Mouse (Mus musculus) forebrain, embryonic 12.5 days (tissue): ENCODE measurements around the gene Ctdnep1. TPM values are rescaled to one million over a fixed set of nuclear protein-coding genes. Genes with fewer than 3 reads are reported as not detected.

ENCODE experiments used
- ATAC-seq: fragments of 200-750 bp; cut with Nextera tagmentation; 2 replicates; pipeline ENCODE4 v1.8.0; 2017; ENCODE audit warnings: moderate TSS enrichment; ENCODE audit not compliant: low FRiP score
- H3K27ac ChIP-seq: fragments of 300-500 bp; sonication (generic); 2 replicates; pipeline ENCODE4 v1.5.1; 2016; ENCODE audit warnings: mild to moderate bottlenecking
- H3K27me3 ChIP-seq: fragments of 300-500 bp; sonication (generic); 2 replicates; pipeline ENCODE4 v1.6.1; 2016; ENCODE audit warnings: mild to moderate bottlenecking
- H3K36me3 ChIP-seq: fragments of 300-500 bp; sonication (generic); replicated peaks from 2 replicates; pipeline ENCODE4 v1.6.1; 2016; ENCODE audit warnings: mild to moderate bottlenecking
- H3K4me1 ChIP-seq: fragments of 300-500 bp; sonication (generic); 2 replicates; pipeline ENCODE4 v1.6.1; 2016
- H3K4me2 ChIP-seq: fragments of 300-500 bp; sonication (generic); 2 replicates; pipeline ENCODE4 v1.6.1; 2016; ENCODE audit warnings: mild to moderate bottlenecking, moderate library complexity
- H3K4me3 ChIP-seq: fragments of 300-500 bp; sonication (generic); replicated peaks from 2 replicates; pipeline ENCODE4 v1.5.1; 2016; ENCODE audit warnings: mild to moderate bottlenecking
- H3K9ac ChIP-seq: fragments of 300-500 bp; sonication (generic); 2 replicates; pipeline ENCODE4 v1.6.1; 2016; ENCODE audit warnings: mild to moderate bottlenecking
- H3K9me3 ChIP-seq: fragments of 300-500 bp; sonication (generic); 2 replicates; pipeline ENCODE4 v1.6.1; 2016
- WGBS: fragments of 180-500 bp; shearing (Covaris S2); methylation state at CpG from one replicate; pipeline ENCODE4 v1.1.7; 2016; 5-methylcytosine and 5-hydroxymethylcytosine counted together
- polyA plus RNA-seq: library from polyadenylated mRNA; unstranded; fragments of >200 nt; fragmentation: Nextera tagmentation; extraction: Ambion mirVana; gene quantifications from 2 replicates; pipeline ENCODE4 v1.2.1, GENCODE M21; 2016

Gene Ctdnep1
- polyA plus RNA-seq = 19.9 and 20.7 TPM in 2 replicates

DNA sequence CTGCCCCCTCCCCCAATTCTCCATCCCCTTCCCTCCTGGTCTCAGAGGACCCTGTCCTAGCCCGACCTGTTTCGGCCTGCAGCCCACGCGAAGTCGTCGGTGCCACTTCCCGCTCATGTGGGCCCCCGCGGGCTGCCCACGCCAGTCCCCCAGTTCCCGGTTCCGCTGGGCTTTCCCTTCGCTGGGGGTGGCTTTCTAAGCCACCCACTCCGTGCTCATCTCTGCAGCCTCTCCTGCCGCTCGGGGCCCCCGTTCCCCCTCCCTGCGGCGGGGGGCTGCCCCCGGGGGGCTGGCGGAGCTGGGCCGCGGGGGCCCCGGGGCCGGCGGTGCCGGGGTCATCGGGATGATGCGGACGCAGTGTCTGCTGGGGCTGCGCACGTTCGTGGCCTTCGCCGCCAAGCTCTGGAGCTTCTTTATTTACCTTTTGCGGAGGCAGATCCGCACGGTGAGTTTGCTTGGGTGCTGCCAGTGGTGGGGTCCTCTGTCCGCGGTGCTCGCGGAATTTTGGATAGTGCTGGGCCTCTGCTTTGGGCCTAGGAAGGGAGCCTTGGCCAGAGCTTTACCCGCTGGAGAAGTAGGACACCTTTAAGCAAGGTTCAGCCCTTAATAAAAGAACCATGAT, at the start of gene Ctdnep1:
Ctdnep1 (plus strand) TSS at position 16 of the 622 bp plus-strand sequence.
- Histone ChIP-seq H3K36me3 (peaks cover 45% of the 10 kb centered on the region), H3K9me3 (no peaks in the 10 kb centered on the region), H3K4me3 (peak within 1 kb of the TSS; percentile 100), H3K9ac (peak within 1 kb of the TSS; percentile 100), H3K27ac (peak within 1 kb of the TSS; percentile 100), H3K4me2 (peak within 1 kb of the TSS; percentile 93), H3K4me1 (peaks cover 34% of the 10 kb centered on the region), H3K27me3 (no peaks in the 10 kb centered on the region)
- WGBS = under 1% methylated on average over 43 of the region's 43 CpGs
- ATAC-seq = peak; percentile 63

DNA sequence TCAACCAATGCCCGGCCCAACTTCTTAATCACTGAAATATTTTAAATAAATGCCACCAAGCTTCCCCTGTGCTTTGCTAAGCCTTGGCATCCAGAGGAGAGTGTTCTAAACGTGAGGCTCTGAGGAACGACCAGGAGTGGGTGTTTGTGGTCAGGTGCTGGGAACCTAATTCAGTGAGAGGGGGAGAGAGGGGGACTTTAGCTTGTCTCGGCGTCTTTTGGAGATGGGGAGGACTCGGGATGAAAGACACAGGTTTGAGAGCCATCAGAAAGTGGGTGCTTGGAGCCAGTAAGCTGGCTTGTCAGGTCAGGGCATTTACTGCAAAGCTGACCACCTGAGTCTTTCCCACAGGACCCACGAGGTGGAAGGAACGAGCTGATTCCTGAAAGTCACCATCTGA, 49.2 kb upstream of the Ctdnep1 start:
- WGBS = 79% methylated on average over 8 of the region's 8 CpGs
- no peaks in the 10 kb centered on the region for H3K36me3 ChIP-seq
- no peak overlapping the region for H3K9ac ChIP-seq
- no peak for ATAC-seq
- H3K27ac ChIP-seq = no peak overlapping the region
- no peak overlapping the region for H3K4me2 ChIP-seq
- no peaks in the 10 kb centered on the region for H3K9me3 ChIP-seq
- peaks cover 15% of the 10 kb centered on the region for H3K27me3 ChIP-seq
- no peak overlapping the region for H3K4me3 ChIP-seq
- peaks cover 17% of the 10 kb centered on the region for H3K4me1 ChIP-seq

DNA sequence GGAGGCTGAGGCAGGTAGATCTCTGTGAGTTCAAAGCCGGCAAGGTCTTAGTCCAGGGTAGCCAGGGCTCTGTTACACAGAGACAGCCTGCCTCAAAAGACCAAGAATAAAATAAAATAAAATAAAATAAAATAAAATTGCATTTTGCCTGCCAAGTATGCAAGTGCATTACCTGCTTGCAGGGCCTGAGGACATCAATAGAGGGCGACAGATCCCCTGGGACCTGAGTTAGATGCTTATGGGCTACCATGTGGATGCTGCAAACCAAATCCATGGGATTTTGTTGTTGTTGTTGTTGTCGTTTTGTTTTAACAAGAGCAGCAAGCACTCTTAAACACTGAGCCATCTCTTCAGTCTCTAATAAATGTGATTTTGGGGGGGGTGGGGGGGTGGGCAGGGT, 48.7 kb upstream of the Ctdnep1 start:
- H3K27ac ChIP-seq = no peak overlapping the region
- H3K9ac ChIP-seq = no peak overlapping the region
- H3K4me1 ChIP-seq = peaks cover 22% of the 10 kb centered on the region
- ATAC-seq = no peak
- peaks cover 20% of the 10 kb centered on the region for H3K27me3 ChIP-seq
- H3K4me3 ChIP-seq = no peak overlapping the region
- H3K4me2 ChIP-seq = no peak overlapping the region
- no peaks in the 10 kb centered on the region for H3K9me3 ChIP-seq
- 37% methylated on average over 3 of the region's 3 CpGs for WGBS
- H3K36me3 ChIP-seq = no peaks in the 10 kb centered on the region

DNA sequence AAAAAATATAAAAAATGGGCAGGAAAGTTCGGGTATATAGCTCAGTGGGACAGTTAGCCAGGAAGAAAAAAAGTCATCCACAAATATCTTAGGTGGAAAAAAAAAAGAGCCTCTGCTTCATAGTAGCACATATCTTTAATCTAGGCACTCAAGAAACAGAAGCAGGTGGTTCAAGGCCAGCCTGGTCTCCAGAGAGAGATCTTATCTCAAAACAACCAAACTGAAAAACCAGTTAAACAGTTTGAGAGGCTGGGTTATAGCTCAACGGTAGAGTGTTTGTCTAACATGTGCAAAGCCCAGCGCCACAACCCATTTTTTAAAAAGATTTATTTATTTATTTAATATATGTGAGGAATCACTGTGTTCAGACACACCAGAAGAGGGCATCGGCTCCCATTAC, 47.9 kb upstream of the Ctdnep1 start:
- peaks cover 28% of the 10 kb centered on the region for H3K27me3 ChIP-seq
- H3K27ac ChIP-seq = no peak overlapping the region
- ATAC-seq = no peak
- H3K9me3 ChIP-seq = no peaks in the 10 kb centered on the region
- H3K4me2 ChIP-seq = no peak overlapping the region
- H3K4me3 ChIP-seq = no peak overlapping the region
- 78% methylated on average over 4 of the region's 4 CpGs for WGBS
- no peaks in the 10 kb centered on the region for H3K36me3 ChIP-seq
- H3K9ac ChIP-seq = no peak overlapping the region
- peaks cover 24% of the 10 kb centered on the region for H3K4me1 ChIP-seq

DNA sequence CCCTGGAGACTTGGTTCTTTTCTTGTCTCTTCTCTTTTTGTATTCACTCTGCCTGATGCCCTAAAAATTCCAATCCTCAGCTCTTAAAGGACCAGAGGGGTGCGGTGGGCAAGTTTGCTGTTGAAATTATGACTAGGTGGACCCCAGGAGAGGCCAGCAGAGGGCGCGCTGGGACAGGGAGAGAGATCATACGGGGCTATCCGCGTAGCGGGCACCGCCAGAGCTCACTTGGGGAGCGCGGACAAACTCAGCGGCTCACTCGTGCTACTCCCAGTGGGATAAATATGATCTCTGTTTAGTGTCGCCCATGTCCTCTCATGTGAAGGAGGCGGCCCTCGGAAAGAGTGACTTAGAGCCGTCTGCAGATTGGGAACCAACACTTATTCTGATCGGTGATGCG, 46.8 kb upstream of the Ctdnep1 start:
- H3K27ac ChIP-seq = peak overlapping the region; percentile 19; the same call in 1 of the 2 replicates
- ATAC-seq = peak; percentile 35; the same call in 1 of the 2 replicates
- WGBS = under 1% methylated on average over 18 of the region's 18 CpGs
- no peaks in the 10 kb centered on the region for H3K36me3 ChIP-seq
- no peak overlapping the region for H3K9ac ChIP-seq
- H3K4me3 ChIP-seq = peak overlapping the region; percentile 19
- H3K4me1 ChIP-seq = peaks cover 24% of the 10 kb centered on the region
- H3K4me2 ChIP-seq = peak overlapping the region; percentile 48
- peaks cover 39% of the 10 kb centered on the region for H3K27me3 ChIP-seq
- no peaks in the 10 kb centered on the region for H3K9me3 ChIP-seq

DNA sequence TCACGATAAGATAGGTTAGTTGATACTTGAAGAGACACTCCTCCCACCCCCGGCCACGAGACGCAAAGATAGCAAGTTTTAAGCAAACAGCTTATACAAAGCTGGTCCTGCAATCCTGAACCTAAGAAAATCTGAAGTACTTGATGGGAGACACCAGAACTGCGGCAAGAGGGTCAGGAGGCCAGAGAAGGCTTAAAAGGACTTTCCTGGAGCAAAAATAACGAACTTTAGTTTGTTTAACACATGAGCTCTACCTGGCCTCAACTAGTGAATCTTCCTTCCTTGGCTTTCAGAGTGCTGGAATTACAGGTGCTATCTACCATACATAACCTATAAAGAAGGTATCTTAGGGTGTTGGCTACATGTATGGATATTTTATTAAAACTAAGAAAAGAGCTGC, 46.3 kb upstream of the Ctdnep1 start:
- Histone ChIP-seq H3K4me1 (peaks cover 24% of the 10 kb centered on the region), H3K27ac (no peak overlapping the region)

DNA sequence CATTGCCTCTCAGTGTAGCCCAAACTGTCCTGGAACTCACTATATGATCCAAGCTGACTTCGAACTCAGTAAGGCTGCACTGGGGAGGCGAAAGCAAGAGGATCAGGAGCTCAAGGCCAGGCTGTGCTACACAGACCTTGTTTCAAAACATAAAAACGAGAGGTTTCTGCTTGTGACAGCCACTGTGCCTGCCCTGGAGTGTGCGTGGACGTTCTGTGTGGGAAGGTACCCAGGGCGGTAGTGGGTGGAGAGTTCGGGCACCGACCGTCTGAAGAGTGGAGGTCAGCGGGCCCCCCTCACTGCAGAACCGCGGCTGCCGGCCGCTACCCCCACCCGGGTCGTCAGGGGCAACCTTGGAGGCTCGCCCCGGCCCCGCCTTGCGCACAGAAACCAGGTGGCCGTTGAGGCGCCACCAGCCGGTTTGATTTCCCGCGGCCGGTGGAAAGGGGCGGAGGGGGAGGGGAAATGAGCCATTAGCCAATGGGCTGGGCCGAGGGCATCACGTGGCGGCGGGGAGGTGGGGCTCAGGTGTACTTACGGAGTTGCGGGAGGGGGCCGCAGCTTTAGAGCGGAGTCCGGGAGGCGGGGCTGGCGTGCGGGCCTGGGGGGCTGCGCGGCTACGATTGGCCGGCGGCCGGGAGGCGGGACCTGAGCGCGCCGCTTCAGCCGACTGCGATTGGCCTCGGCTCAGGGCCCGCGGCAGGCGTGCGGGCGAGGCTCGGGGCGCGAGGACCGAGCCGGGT, 45.6 kb upstream of the Ctdnep1 start, which contains the start of gene Ybx2:
Ybx2 (plus strand) TSS at position 660 of the 743 bp plus-strand sequence.
- WGBS = 2% methylated on average over 45 of the region's 62 CpGs

More for the DNA sequence above, 46.3 kb upstream of the Ctdnep1 start:
- 23% methylated on average over 6 of the region's 6 CpGs for WGBS
- peak overlapping the region; percentile 19; the same call in 1 of the 2 replicates for H3K4me3 ChIP-seq
- peaks cover 41% of the 10 kb centered on the region for H3K27me3 ChIP-seq
- no peak for ATAC-seq
- H3K4me2 ChIP-seq = peak overlapping the region; percentile 48
- no peaks in the 10 kb centered on the region for H3K9me3 ChIP-seq
- H3K9ac ChIP-seq = no peak overlapping the region
- no peaks in the 10 kb centered on the region for H3K36me3 ChIP-seq

DNA sequence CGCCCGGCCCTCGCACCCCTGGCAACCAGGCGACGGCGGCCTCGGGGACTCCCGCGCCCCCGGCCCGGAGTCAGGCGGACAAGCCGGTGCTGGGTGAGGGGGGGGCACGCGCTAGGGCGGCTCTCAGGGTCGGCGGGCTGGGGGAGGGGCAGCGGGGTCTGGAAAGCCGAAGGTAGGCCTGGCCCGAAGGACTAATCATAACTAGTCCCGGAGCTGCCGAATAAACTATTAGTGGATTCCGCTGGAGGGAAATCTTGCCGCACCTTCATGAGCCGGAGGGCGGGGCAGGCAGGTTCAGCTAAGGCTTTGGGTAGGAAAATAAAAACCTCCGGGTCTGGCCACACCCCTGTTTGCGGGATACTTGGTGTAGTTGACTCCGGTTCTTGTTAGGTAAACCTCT, 44.8 kb upstream of the Ctdnep1 start:
- ATAC-seq = no peak
- H3K4me3 ChIP-seq = peak overlapping the region; percentile 63
- H3K27ac ChIP-seq = no peak overlapping the region
- no peaks in the 10 kb centered on the region for H3K9me3 ChIP-seq
- H3K4me2 ChIP-seq = peak overlapping the region; percentile 100
- WGBS = 2% methylated on average over 30 of the region's 30 CpGs
- peaks cover 41% of the 10 kb centered on the region for H3K27me3 ChIP-seq
- H3K36me3 ChIP-seq = no peaks in the 10 kb centered on the region
- peaks cover 24% of the 10 kb centered on the region for H3K4me1 ChIP-seq
- H3K9ac ChIP-seq = peak overlapping the region; percentile 70

More for the DNA sequence above, 45.6 kb upstream of the Ctdnep1 start, which contains the start of gene Ybx2:
- Histone ChIP-seq H3K4me1 (peaks cover 24% of the 10 kb centered on the region), H3K4me2 (peak within 1 kb of the TSS; percentile 100), H3K27me3 (peaks cover 41% of the 10 kb centered on the region), H3K9ac (peak within 1 kb of the TSS; percentile 70), H3K4me3 (peak within 1 kb of the TSS; percentile 63), H3K27ac (no peak within 1 kb of the TSS), H3K9me3 (no peaks in the 10 kb centered on the region), H3K36me3 (no peaks in the 10 kb centered on the region)
- peak; percentile 93 for ATAC-seq

DNA sequence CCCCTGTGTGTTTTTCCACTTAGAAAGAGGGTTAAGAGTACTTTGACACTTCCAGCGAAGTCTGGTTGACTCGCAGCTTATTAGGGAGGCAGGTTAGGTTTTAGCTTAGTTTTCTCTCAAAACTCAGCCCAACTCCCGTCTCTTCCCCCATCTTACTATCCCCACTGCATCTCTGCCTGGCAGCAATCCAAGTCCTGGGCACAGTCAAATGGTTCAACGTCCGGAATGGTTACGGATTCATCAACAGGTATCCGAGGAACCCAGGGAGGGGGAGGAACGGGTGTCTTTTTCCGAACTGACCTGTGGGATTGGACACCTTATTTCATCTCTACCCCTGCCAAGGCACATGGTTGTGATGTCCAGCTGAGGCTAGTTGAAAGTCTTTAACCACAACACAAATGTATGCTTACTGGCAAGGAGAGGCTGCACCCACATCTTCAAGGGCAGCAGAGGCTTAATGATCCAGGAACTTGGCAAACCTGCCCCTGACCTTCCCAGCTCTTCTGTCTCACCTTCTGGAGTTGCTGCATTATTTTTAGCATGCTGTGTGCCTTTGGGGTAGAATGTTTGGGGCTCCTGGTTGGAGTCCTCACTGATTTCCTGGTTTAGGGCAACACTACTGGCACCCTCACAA, 44.1 kb upstream of the Ctdnep1 start:
- Histone ChIP-seq H3K4me2 (peak overlapping the region; percentile 100), H3K36me3 (no peaks in the 10 kb centered on the region), H3K4me1 (peaks cover 24% of the 10 kb centered on the region), H3K9me3 (no peaks in the 10 kb centered on the region), H3K4me3 (peak overlapping the region; percentile 63), H3K27ac (no peak overlapping the region), H3K27me3 (peaks cover 41% of the 10 kb centered on the region), H3K9ac (peak overlapping the region; percentile 70; the same call in 1 of the 2 replicates)
- 47% methylated on average over 9 of the region's 9 CpGs for WGBS
- ATAC-seq = no peak

DNA sequence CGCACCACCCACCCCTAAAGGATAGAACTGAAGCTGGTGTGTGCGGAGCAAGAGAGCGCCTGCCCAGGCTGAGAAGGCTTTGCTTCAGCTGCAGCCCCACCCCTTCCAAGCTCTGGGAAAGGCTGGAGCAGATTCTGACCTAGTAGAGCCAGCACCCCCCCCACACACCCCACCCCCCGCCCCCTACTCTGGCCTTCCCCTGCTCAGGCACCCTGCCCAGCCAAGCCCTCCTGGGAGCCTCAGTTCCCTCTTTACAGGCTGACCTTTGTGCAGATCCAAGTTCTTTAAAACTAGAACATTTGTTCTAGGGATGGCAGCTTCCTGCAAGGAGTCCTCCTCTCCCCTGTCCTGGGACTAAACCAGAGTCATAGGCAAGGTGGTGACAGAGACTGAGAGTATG, 43.6 kb upstream of the Ctdnep1 start:
- Histone ChIP-seq H3K9ac (0 out of 2 replicates have a peak overlapping the region, but pooled peaks have one; percentile 5), H3K27ac (no peak overlapping the region), H3K27me3 (peaks cover 41% of the 10 kb centered on the region), H3K9me3 (no peaks in the 10 kb centered on the region), H3K4me2 (no peak overlapping the region), H3K4me3 (no peak overlapping the region), H3K36me3 (no peaks in the 10 kb centered on the region), H3K4me1 (peaks cover 24% of the 10 kb centered on the region)
- WGBS = 49% methylated on average over 4 of the region's 4 CpGs
- no peak for ATAC-seq

DNA sequence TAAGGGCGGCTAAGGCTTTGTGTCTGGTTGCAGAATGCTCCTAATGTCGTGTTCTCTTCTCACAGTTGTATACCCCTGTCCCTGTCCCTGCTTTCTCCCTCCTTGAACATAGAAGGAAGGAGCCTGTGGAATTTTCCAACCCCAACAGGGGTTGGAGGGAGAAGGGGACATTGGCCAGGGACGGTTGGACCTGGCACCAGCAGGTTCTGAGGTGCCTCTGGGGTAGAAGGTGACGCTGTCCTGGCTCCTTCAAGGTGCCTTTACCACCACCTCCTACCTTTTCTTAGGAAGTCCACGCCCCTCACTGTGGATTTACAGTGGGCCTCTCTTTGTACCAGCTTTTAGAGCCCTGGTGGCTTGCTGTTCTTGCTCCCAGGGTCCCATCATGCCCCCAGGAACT, 43.1 kb upstream of the Ctdnep1 start:
- 78% methylated on average over 5 of the region's 5 CpGs for WGBS

DNA sequence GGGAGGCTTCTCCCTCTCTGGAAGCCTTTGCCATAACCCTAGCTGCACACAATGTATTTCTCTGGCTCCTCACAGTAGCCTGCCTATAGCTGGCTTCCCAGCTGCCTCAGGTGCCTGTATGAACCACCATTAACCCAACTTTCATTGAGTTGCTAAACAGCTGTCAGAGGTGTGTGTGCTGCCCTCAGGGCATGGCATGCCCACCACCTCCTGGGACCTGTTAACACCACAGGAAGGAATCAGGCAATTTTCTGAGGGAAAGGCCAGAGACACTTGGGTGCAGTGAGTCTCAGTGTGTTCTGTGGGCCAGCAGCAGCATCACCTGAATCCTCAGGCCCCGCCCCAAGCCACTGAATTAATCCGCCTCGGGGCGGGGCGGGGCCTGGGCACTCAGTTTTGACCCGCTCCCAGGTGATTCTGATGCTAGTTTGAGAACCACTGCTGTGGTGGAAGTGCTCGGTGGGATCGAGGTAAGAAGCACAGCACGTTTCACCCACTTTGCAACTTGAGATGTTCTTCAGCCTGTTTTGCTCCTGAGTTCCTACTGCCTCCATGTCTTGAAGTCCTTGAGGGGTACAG, 42.5 kb upstream of the Ctdnep1 start:
- Histone ChIP-seq H3K9ac (no peak overlapping the region), H3K4me3 (no peak overlapping the region), H3K36me3 (no peaks in the 10 kb centered on the region; the same call in 1 of the 2 replicates), H3K4me1 (peaks cover 24% of the 10 kb centered on the region), H3K27me3 (peaks cover 41% of the 10 kb centered on the region), H3K9me3 (no peaks in the 10 kb centered on the region), H3K4me2 (no peak overlapping the region), H3K27ac (no peak overlapping the region)
- no peak for ATAC-seq
- 31% methylated on average over 9 of the region's 9 CpGs for WGBS

More for the DNA sequence above, 43.1 kb upstream of the Ctdnep1 start:
- H3K9ac ChIP-seq = 0 out of 2 replicates have a peak overlapping the region, but pooled peaks have one; percentile 5
- no peak overlapping the region for H3K27ac ChIP-seq
- peaks cover 24% of the 10 kb centered on the region for H3K4me1 ChIP-seq
- no peak overlapping the region for H3K4me3 ChIP-seq
- no peak for ATAC-seq
- peaks cover 41% of the 10 kb centered on the region for H3K27me3 ChIP-seq
- no peaks in the 10 kb centered on the region; the same call in 1 of the 2 replicates for H3K36me3 ChIP-seq
- no peak overlapping the region for H3K4me2 ChIP-seq
- H3K9me3 ChIP-seq = no peaks in the 10 kb centered on the region
